Mouse (Mus musculus) stomach, postnatal 0 days (tissue): Measurements from ENCODE around the gene Gemin4.

Source experiments
- CTCF ChIP-seq: IDR thresholded peaks from 2 replicates; pipeline ENCODE4 v1.5.1; 2016; ENCODE audit warnings: antibody characterized with exemption, low read depth, mild to moderate bottlenecking, moderate library complexity
- EP300 ChIP-seq: optimal IDR thresholded peaks from 2 replicates; pipeline ENCODE3; 2016; ENCODE audit warnings: antibody characterized with exemption

GRCm38 (mm10) chr11:76252036-76252435 is 34.6 kb upstream of the Gemin4 start:
- TF ChIP-seq CTCF (no peak), EP300 (no peak)
